Mouse (Mus musculus) ES-E14 (cell line): ENCODE measurements around the gene Borcs5.

ENCODE experiments used
- CHD2 ChIP-seq: IDR thresholded peaks from 2 replicates; pipeline ENCODE4 v1.6.1; 2014; ENCODE audit warnings: mild to moderate bottlenecking, low read depth, low read length, inconsistent platforms
- MAFK ChIP-seq: IDR thresholded peaks from 2 replicates; pipeline ENCODE4 v1.6.1; 2014; ENCODE audit warnings: mild to moderate bottlenecking, low read depth, low read length, inconsistent platforms; ENCODE audit not compliant: insufficient read depth
- ZNF384 ChIP-seq: IDR thresholded peaks from 2 replicates; pipeline ENCODE4 v1.6.1; 2012; ENCODE audit warnings: low read depth, low read length, inconsistent platforms

GRCm38 (mm10) chr6:134639210-134639609, at the start of gene Borcs5:
- TF ChIP-seq CHD2, result no peak
- no peak for TF ChIP-seq ZNF384
- TF ChIP-seq MAFK, result no peak
